Mouse (Mus musculus) liver, adult (tissue): Measurements from ENCODE around the gene Vgll4.

Experiments
- GATA4 ChIP-seq: IDR thresholded peaks from 2 replicates; pipeline ENCODE4 v1.6.1; 2014; ENCODE audit warnings: mild to moderate bottlenecking, low read length; ENCODE audit not compliant: insufficient replicate concordance

Vgll4 gene

GRCm38 (mm10) chr6:114894548-114895106 lies 75.2 kb downstream of the Vgll4 start:
- TF ChIP-seq GATA4, result no peak

DNA sequence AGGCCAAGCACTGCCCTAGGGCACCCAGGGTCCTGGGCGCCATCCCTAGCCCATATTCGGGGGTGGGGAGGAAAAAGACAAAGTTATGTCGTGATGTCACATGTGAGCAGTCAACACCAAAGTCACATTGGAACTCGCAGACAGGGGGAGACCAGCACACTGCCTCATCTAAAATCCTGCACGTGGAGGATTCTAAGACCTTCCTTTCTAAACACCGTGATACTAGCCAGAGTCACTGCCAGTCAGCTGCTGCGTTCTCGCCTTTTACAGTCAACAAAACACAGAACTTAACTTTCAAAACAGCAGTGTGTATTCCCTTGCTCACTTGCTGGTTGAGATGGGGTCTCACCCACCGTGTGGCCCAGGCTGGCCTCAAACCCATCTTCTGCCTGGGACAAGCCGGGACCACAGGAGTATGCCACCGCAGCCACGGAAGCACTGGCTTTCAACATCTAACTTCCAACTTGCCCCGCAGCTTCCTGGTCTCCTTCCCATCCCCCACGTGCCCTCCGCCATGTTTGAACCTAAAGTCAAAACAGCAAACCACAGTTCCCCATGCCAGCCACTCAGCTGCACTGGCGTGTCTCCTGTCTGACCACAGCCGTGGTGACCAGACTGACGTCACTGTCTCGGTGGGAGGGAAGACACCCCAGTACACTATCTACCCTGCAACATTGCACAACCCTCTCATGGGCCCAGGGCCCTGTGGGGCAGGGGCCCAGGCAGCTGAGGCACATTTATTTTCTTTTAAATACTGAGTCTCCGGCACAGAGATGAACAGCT lies 76.2 kb downstream of the Vgll4 start:
- peak; percentile 33; the same call in 1 of the 2 replicates for TF ChIP-seq GATA4

DNA sequence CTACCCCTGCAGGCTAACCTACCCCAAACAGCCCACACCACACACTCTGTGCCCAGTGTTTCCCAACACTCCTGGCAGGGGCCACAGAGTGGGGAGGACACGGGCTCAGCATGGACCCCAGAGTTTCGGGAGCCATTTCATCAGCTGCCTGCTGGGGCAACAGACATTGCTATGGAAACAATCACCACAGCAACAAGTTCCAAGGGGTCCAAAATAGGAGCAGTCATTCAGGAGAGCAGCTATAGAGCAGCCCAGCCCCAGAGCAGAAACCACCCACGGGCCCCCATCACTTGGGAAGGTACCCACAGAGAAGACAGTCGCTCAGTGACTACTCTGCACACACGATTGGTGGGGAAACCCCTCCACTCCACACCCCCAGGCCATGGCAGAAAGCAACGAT lies 77.4 kb downstream of the Vgll4 start:
- TF ChIP-seq GATA4, result no peak

GRCm38 (mm10) chr6:114891771-114892170 lies 78.0 kb downstream of the Vgll4 start:
- TF ChIP-seq GATA4, result no peak

DNA sequence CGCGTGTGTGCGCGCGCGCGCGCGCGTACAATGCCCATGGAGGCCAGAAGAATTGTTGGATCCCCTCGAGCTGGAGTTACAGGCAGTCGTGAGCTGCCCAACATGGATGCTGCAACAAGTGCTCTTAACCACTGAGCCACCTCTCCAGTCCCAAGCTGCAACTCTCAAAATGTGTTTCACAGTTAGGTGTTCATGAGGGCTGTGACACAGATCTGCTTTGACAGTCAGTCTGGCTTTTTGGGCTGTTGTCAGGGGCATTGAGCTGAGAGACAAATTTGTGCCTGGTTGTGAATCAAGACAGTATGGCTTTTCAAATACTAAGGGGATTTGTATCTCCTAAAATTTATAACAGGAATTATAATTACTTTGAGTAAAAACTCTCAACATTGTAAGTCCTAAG lies 78.5 kb downstream of the Vgll4 start:
- TF ChIP-seq GATA4, result no peak

- peak; percentile 72; the same call in 1 of the 2 replicates for TF ChIP-seq GATA4
Observed at GRCm38 (mm10) chr6:114890411-114891115, 79.2 kb downstream of the Vgll4 start.

DNA sequence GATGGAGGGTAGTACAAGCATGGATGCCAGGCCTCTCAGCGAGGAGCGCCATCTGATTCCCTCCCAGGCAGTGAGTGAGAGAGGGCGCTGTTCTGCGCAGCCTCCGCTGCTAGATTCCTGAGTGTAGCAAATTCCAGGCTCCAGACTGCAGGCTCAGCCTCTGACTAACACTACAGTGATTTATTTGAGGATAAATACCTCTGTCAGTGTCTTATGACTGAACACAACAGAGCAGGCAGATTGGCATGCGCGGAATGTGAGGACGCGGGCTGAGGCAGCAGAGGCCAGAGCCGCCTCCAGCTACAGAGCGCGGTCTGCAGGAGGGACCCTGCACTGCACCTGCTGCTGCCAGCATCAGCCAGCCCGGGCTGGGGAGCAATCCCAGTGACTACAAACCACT lies 80.9 kb downstream of the Vgll4 start:
- no peak for TF ChIP-seq GATA4

- TF ChIP-seq GATA4, result no peak
Observed at GRCm38 (mm10) chr6:114886504-114887361, 83.1 kb downstream of the Vgll4 start.

DNA sequence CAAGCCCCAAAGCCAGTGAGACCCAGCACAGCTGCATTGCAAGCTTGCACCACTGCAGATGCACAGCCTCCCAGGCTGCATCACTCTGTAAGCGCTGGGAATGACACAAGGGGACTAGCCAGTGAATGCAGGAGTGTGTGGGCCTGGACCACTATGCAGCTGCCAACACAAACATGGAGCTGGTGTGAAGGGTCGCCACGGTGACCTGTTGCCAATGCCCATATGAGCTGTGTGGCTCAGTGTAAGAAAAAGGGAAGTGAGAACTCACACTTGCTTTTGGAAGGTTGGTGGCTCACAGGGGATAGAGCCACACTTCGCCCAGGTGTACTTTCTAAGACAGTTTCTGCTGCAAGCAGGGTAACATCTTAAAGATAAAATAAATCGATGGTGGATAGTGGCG lies 83.8 kb downstream of the Vgll4 start:
- TF ChIP-seq GATA4, result no peak

DNA sequence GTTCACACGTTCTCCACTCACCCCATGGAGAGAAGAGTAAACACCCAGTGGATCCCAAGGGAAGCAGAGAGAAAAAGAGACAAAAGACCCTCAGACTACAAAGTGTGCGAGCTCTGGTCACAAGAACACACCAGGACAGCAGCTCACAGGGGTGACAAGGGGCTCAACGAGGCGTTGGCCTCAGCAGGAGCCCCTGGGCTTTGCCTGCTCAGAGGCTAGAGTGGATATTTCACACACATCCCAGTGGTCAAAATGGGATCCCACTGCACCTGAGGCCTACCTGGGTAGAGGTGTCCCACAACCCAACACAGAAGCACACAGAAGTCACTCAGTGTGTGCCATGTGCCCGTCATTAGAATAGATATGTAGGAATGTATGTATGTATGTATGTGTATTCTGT lies 84.7 kb downstream of the Vgll4 start:
- TF ChIP-seq GATA4, result no peak

DNA sequence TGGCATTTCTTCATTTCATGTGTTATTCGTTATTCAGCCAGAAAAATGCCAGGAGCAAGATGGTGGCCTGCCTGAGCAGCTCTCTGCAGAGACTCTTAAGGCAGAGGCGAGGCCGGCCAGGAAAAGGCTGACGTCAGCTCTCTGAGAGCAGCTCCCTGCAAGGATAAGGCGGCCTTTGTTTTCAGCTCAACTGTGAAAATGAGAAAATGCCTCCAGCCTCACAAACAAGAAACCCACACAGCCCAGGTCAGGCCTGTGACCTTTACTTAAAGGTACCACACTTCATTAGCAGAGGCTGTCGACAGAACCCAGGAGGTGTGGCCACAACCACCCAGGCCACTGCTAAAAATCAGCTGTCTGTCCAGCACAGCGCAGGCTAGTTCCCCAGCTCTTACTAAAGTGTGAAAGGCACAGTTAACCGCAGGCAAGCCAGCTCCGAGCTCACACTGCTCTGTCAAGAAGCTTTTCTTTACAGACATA lies 86.5 kb downstream of the Vgll4 start:
- TF ChIP-seq GATA4, result no peak

GRCm38 (mm10) chr6:114882675-114883074 lies 87.1 kb downstream of the Vgll4 start:
- TF ChIP-seq GATA4, result no peak

GRCm38 (mm10) chr6:114882212-114882611 lies 87.6 kb downstream of the Vgll4 start:
- no peak for TF ChIP-seq GATA4

- no peak for TF ChIP-seq GATA4
Observed at GRCm38 (mm10) chr6:114880798-114881197, 89.0 kb downstream of the Vgll4 start.
